Mouse (Mus musculus) thymus, postnatal 36 days (tissue): ENCODE results near the gene Kbtbd8.

Experiments
- DNase-seq, 2 experiments: peaks; one replicate each; pipeline ENCODE4 v3.0.0; 2022; ENCODE audit warnings: mixed read lengths in 2 of 2

Gene Kbtbd8

DNA sequence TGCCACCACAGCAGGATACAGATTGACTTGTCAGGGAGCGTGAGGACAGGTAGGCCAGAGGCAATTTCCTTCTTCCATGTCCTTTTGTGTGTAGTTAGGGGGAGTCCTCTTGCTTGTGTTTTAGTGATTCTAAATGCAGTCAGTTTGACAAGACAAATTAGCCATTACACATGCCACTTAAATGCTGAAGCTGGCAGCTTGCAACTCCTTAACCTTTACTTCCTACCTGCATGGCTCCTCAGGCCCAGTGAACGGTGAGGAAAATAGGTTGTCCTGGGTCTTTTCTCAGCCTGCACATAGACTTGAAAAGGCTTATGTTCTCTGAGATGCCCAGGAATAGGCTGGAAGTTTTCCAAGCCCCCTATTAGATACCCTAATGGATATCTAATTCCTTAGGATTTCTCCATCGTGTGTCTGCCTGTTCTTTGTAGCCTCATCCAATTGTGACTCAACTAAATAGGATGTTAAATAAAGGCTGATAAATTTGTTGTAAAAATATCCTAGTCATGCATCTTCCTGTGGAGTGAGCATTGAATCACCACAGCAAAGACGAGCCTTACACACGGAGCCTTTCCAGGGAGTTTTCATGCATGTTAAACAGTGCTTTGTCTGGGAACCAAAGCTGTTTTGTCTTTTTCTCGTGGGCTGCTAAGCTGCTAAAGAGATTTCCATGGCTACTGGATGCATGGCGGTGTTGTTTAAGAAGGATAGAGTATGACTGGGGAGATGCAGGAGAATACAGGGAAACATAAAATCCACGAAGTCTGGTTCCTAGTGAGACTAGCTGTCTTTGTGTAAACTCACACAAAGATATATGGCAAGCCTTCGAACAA, 57.5 kb downstream of the Kbtbd8 start:
- no peak for DNase-seq
